Mouse (Mus musculus) NIH3T3 (cell line): Measurements from ENCODE around the gene Edem1.

Experiments
- DNase-seq: peaks from one replicate; pipeline ENCODE4 v3.0.0-alpha.2; 2012; ENCODE audit warnings: low read depth

Edem1 gene

GRCm38 (mm10) chr6:108828234-108828868 is at the start of gene Edem1:
Gene Edem1, plus strand, starts transcription at chr6:108828641.
- peak; percentile 99 for DNase-seq

DNA sequence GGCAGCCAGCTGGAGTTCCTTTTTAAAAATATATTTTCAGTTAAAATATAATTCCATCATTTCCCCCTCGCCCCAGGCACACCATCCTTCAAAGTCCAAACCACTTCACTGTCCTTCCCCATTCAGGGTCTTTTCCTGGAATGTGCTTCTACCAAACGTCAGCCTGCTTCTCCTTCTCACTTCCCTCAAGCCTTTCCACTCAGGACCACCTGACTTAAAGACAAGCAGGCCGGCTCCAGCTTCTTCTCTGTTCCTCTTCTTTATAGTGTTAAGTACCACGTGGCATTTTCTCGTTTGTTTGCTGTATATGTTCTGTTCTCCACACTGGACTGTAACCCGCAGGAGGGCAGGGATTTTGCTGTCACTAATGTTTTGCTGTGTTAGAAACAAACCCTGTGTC is 46.6 kb upstream of the Edem1 start:
- peak; percentile 22 for DNase-seq

- peak; percentile 100 for DNase-seq
These were observed 45.8 kb upstream of the Edem1 start, which contains the start of gene Arl8b for GRCm38 (mm10) chr6:108782526-108783183. Gene Arl8b, plus strand, starts transcription at chr6:108783099.

GRCm38 (mm10) chr6:108783184-108783881 is 45.1 kb upstream of the Edem1 start:
- peak; percentile 52 for DNase-seq

GRCm38 (mm10) chr6:108784056-108784455 is 44.4 kb upstream of the Edem1 start:
- DNase-seq = peak; percentile 52

DNA sequence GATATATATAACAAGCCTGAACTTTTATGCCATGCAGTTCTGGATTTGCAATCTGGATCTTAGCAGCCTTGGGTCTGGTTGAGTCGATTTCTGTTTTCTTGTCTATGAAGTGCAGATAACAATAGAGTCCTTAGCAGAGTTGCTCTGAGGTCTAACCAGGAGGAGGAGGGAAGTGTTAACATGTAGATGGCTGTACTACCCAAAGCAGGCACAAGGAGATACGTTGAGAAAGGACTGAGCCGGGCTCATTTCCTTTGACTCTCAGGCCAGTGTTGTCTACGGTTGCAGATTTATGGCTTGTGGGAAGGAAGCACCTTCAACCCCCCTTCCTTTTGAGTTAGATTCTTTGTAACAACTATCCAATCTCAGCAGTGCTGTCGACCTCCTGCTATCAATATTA is 43.6 kb upstream of the Edem1 start:
- peak; percentile 48 for DNase-seq

DNA sequence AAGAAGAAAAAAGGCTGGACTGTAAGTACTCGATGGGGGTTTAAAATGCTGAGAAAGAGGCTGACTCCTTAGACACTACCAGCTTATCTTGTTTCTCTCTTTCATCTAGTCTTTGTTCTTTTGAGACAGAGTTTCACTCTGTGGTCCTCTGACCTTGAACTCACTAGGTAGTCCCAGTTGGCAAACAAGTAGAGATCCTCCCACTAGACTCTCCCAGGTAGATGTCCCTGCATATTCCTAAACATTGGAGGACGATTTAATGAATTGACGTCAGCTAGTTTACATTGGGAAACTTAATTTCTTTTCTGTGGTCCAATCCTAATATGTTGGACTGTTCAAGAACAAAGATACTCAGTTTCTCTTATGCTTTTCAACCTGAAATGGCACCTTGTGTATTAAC is 42.9 kb upstream of the Edem1 start:
- no peak for DNase-seq

- no peak for DNase-seq
These were observed 36.9 kb upstream of the Edem1 start for GRCm38 (mm10) chr6:108791498-108791897.

- DNase-seq = no peak
These were observed 32.5 kb upstream of the Edem1 start for GRCm38 (mm10) chr6:108795912-108796311.

GRCm38 (mm10) chr6:108796706-108797105 is 31.7 kb upstream of the Edem1 start:
- DNase-seq = no peak

DNA sequence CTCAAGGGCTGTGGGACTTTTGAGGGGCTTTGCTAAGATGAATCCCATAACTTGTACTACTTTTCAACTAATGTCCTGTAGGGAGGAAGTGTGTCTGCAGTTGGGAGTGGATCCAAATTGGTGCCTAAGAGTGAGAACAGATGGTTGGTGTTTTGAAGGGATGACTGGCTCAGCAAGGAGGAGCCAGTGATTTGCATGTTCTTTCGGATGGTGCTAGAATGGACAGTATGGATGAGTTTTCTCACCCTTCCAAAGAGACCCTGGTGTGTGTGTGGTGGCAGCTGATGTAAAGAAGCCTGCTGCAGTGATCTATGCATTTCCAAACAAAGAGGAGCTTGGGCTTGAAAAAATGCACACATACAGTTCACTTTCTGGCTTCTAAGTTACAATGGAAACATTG is 23.2 kb upstream of the Edem1 start:
- DNase-seq = no peak

DNA sequence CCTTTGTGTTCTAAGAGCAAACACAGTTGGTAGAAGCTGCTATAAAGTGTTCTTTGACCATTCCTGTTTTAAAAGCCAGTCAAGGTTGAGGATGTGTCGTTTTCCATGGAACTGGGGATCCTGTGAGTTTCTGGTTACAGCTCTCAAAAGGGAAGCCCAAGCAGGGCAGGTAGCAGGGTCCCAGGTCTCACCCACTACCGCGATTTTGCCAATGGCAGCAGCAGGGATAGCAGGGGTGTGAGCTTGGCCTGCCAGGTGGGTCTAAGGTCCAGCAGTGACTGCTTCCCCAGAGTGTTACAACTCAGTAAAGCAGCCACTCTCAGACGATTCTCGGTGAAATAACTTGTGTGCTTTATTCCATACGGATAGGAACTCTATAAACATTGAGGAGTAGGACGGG is 22.6 kb upstream of the Edem1 start:
- DNase-seq = no peak

DNA sequence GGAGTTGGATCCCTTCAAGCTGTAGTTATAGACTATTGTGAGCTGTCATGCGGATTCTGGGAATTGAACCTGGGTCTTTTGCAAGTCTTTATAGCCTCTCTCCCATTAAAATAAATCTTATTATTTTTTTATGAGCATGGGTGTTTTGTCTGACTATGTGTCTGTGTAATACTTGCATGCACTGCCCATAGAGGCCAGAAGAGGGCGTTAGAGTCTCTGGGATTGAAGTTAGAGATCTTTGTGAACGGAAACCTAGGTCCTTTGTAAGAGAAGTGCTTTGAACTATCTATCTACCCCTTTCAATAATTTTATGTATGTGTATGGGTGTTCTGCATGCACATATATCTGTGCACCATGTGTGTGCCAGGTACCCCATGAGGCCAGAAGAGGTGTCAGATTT is 21.0 kb upstream of the Edem1 start:
- no peak for DNase-seq

- DNase-seq = no peak
These were observed 19.7 kb upstream of the Edem1 start for GRCm38 (mm10) chr6:108808786-108809185.

- DNase-seq = no peak
These were observed 18.2 kb upstream of the Edem1 start for GRCm38 (mm10) chr6:108810237-108810636.

- peak; percentile 46 for DNase-seq
These were observed 16.3 kb upstream of the Edem1 start for GRCm38 (mm10) chr6:108812134-108812533.

GRCm38 (mm10) chr6:108817510-108817909 is 10.9 kb upstream of the Edem1 start:
- no peak for DNase-seq

DNA sequence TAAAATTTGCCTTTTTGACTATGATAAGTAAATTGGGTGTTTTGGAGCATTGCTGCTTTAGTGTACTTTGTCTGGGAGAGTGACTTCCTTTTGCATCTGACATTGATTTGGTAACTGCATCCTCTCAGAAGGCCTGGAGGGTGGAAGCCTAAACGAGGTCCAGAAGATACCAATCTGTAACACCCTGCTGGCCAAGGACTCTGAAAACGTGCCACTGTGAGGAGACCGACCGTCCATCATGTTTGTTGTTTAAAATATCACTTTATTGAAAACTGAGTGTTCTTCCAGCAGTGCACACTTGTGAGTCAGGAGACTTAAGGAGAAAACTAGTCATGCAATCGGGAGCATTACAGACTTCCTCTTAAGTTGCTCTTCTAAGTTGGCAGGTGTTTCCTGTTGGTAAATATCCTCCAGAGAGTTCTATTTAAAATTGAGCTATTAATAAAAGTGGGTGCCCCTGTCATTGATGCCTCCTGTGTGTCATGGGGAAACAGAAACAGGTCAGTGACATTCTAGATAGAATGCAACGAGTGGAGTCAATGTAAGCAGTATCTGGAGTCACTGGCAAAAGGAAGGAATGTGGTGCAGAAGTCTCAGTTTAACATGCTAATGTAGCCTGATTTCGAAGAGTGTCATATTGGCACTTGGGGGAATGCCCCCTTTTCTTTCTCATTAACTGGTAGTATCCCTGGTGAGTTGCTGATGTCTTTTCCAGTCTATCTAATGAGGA is 3.5 kb upstream of the Edem1 start:
- DNase-seq = peak; percentile 28

DNA sequence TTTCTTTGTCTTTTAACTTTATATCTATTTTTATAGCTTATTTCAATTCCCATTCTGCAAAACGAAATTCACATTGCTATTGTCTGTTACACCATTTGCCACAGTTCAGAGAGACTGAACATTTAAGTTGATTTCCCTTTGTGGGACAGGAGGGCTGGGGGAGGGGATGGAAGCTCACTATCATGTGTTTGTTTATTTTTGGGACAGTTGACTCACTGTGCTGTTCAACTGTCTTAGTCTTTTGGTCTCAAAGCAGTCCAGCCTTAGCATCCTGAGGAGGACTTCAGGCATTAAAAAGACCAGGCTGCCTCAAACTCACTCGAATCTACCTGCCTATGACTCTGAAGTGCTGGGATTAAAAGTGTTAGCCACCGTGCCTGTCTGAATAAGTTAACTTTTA is 2.4 kb upstream of the Edem1 start:
- no peak for DNase-seq

DNA sequence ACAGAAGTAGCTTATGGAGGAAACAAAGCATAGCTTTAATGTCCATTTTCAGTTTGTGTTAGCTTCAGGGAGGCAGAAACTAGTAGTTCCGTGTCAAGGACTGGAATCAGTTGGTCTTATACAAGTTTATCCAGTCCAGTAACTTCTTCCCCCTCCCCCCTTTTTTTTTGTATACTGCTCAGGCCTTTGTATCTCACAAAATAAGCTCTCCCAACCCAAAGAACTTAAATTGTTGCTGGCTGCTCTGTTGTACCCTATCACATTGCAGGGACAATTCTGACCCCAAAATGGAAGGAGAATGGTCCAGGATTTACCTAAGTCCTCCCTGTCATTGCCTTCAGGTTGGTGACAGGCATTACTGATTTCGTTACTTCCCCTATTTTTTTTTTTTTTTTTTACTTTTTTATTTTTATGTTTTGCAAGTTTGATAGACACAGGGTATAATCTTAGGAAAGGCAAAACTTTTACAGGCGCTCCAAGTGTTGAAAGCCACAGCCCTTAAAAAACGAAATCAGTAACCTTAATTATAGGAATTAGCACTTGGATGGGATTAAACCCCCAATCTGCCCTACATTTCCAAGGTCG is 1.0 kb upstream of the Edem1 start:
- no peak for DNase-seq

DNA sequence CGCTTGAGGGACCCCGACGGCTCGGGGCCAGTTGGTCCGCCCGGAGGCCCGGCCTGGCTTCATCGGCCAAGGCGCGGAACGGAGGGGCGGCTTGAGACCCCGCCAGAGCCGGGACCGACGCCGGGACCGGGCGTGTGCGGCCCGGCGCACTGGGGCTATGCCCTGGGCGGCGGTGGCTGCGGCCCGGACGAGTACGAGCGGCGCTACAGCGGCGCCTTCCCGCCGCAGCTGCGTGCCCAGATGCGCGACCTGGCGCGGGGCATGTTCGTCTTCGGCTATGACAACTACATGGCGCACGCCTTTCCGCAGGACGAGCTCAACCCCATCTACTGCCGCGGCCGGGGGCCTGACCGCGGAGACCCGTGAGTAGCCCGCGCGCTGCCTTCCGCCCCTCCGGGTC is 431 bp downstream of the Edem1 start:
- DNase-seq = peak; percentile 63
